Mouse (Mus musculus): Measurements from ENCODE around the gene Ubxn10. TPM values are rescaled to one million over a fixed set of nuclear protein-coding genes. Genes with fewer than 3 reads are reported as not detected.

The Ubxn10 gene
- polyA plus RNA-seq, 1 experiment from 2014 or later: 3.4 TPM

DNA sequence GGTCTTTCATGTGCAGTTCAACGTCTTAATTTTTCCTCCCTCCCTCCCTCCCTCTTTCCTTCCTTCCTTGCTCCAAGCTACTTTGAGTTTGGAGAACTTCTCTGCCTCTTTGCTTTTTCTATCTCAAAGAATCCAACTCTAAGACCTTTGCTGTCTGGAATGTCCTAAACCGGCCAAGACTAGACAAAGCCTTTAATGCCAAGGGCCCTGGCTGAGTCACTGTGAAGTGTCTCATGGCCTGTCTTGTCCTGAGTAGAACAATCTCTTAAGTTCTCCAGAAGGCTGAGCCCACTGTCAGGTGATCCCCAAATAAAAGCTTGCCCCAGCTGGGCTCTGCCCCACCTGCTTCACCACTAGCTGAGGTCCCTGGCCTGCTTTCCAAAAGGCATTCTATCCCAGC, 34.9 kb downstream of the Ubxn10 start:
- Histone ChIP-seq H3K4me1 (ENCODE audit: control insufficient read depth, insufficient read depth, low read length) (peaks cover 2% of the 10 kb centered on the region; the same call in 1 of the 2 replicates), H3K4me2 (ENCODE audit: low read length) (no peak overlapping the region), H3K36me3 (ENCODE audit: control insufficient read depth, insufficient read depth, low read length) (no peaks in the 10 kb centered on the region), H3K27ac (ENCODE audit: low read depth, low read length) (no peak overlapping the region), H3K9me3 (replicated peaks; ENCODE audit: control insufficient read depth, low read length) (no peaks in the 10 kb centered on the region), H3K4me3 (ENCODE audit: low read depth, low read length) (no peak overlapping the region), H3K27me3 (replicated peaks; ENCODE audit: control insufficient read depth, insufficient read depth, low read length) (0 out of 2 replicates have a peak, but pooled peaks cover 6% of the 10 kb centered on the region), H3K9ac (ENCODE audit: low read length) (no peak overlapping the region)
- DNase-seq (ENCODE audit: low spot score): no peak
- no peak for ATAC-seq
- WGBS: 73% methylated on average over 2 of the region's 2 CpGs

DNA sequence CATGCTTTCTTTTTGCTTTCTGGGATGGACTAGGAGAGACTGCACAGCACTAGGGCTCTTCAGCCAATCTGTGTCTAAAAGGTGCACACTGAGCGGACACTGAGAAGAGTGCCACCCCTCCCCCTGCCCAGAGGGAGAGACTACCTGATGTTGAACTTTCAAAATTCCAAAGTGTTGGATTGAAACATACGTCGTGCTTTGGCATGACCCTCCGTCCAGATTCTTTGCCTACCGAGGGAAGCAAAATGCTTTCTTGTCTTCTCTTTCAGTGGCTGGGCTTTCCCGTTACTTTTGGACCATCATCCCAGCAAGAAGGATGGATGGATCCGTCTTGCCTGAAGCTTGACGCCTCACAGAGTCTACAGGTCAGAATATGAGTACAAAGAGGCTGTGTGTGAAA, 35.9 kb downstream of the Ubxn10 start:
- ATAC-seq (no peak), DNase-seq (ENCODE audit: low spot score) (no peak)
- H3K4me3 ChIP-seq (ENCODE audit: low read depth, low read length): no peak overlapping the region
- no peak overlapping the region for H3K9ac ChIP-seq (ENCODE audit: low read length)
- H3K4me2 ChIP-seq (ENCODE audit: low read length): no peak overlapping the region
- 76% methylated on average over 8 of the region's 8 CpGs for WGBS
- no peaks in the 10 kb centered on the region for H3K36me3 ChIP-seq (ENCODE audit: control insufficient read depth, insufficient read depth, low read length)
- H3K4me1 ChIP-seq (ENCODE audit: control insufficient read depth, insufficient read depth, low read length): peaks cover 10% of the 10 kb centered on the region
- 0 out of 2 replicates have a peak, but pooled peaks cover 6% of the 10 kb centered on the region for H3K27me3 ChIP-seq (replicated peaks; ENCODE audit: control insufficient read depth, insufficient read depth, low read length)
- no peaks in the 10 kb centered on the region for H3K9me3 ChIP-seq (replicated peaks; ENCODE audit: control insufficient read depth, low read length)
- H3K27ac ChIP-seq (ENCODE audit: low read depth, low read length): no peak overlapping the region

DNA sequence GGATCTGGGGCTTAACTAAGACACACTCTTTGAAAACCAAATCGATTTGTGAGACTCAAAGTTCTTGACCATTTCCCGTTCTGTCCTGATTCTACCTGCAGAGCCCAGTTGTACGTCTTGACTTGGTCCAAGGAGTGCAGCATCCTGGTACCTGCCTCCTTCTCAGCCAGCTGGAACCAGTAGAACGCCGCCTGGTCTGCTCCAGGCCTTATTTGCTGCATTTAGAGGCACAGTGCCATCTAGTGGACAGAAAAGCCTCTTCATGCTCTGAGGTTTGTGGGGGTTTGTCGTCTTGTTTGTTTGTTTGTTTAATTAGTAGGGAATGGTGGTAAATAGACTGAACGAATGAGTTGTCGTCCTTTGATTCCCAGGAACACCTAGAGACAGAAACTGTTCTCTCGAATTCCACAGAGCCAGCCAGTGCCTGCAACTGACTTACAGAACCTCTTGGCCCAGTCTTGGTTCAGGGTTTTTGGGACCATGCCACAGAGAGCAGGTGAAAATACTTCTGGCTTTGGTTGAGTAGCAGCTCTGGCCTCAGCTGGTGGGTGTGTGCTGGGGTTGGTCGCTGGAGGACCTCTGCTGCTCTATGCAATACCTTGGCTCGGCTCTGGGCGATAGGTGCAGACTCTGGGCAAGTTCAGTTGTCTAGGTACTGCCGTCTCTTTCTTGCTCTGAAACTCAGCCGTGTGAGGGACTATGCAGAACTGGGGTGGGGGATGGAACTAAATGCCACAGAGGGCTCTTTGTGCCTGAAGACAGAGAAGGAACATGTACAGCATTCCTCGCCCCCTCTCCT, 36.6 kb downstream of the Ubxn10 start:
- Histone ChIP-seq H3K4me3 (ENCODE audit: low read depth, low read length) (no peak overlapping the region), H3K36me3 (ENCODE audit: control insufficient read depth, insufficient read depth, low read length) (no peaks in the 10 kb centered on the region), H3K27me3 (replicated peaks; ENCODE audit: control insufficient read depth, insufficient read depth, low read length) (0 out of 2 replicates have a peak, but pooled peaks cover 6% of the 10 kb centered on the region), H3K9ac (ENCODE audit: low read length) (no peak overlapping the region), H3K9me3 (replicated peaks; ENCODE audit: control insufficient read depth, low read length) (no peaks in the 10 kb centered on the region), H3K4me1 (ENCODE audit: control insufficient read depth, insufficient read depth, low read length) (peaks cover 10% of the 10 kb centered on the region), H3K27ac (ENCODE audit: low read depth, low read length) (no peak overlapping the region), H3K4me2 (ENCODE audit: low read length) (no peak overlapping the region)
- 30% methylated on average over 15 of the region's 15 CpGs for WGBS
- ATAC-seq (peak; percentile 65), DNase-seq (ENCODE audit: low spot score) (peak; percentile 90)

DNA sequence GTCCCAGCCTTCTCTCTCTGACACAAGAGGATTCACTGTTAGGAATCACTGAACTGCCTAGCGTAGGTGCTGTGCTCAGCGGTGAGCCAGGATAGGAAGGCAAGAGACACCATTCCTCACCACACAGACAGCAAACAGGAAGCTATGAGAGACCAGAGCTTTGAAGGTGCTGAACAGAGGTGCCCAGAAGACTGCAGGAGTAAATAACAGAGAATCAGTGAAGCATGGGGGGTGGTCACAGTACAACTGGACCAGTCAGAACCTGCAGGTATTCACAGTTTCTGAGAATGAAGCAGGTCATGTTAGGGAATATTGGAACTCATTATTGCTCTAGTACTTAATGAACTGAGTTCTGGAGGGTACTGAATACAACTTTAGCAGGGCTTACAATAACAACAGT, 38.7 kb downstream of the Ubxn10 start:
- Histone ChIP-seq H3K36me3 (ENCODE audit: control insufficient read depth, insufficient read depth, low read length) (no peaks in the 10 kb centered on the region), H3K4me2 (ENCODE audit: low read length) (no peak overlapping the region), H3K4me1 (ENCODE audit: control insufficient read depth, insufficient read depth, low read length) (peaks cover 17% of the 10 kb centered on the region), H3K9ac (ENCODE audit: low read length) (no peak overlapping the region), H3K9me3 (replicated peaks; ENCODE audit: control insufficient read depth, low read length) (no peaks in the 10 kb centered on the region), H3K27me3 (replicated peaks; ENCODE audit: control insufficient read depth, insufficient read depth, low read length) (0 out of 2 replicates have a peak, but pooled peaks cover 6% of the 10 kb centered on the region), H3K27ac (ENCODE audit: low read depth, low read length) (no peak overlapping the region), H3K4me3 (ENCODE audit: low read depth, low read length) (no peak overlapping the region)
- 56% methylated on average over 2 of the region's 2 CpGs for WGBS
- ATAC-seq: no peak
- no peak for DNase-seq (ENCODE audit: low spot score)

DNA sequence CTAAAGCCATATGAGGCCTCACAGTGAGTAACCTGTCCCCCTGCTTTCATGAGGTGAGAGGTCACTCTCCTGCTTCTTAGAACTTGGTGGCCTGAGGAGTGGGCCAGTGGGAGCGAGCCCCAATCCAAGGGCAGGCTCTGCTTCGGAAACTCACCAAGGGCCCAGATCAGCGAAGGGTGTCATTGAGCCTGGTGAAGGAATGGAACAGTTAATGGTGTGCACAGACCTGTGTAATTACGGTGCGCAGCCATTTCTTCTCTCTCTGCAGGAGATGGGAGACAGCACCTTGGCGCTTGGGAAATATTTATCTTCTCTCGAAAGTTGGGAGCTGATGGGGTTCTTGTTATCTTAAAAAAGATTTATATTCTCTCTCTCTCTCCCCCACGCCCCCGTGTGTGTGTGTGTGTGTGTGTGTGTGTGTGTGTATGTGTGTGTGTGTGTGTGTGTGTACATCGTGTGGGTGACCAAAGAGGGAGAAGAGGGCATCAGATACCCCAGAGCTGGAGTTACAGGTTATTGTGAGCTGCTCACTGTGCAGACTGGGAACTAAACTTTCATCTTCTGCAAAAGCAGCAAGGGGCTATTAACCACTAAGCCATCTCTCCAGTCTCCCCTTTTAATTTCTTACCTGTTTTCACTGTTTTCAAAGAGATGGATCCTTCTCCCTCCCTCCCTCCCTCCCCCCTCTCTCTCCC, 39.7 kb downstream of the Ubxn10 start:
- no peak overlapping the region for H3K4me2 ChIP-seq (ENCODE audit: low read length)
- peaks cover 26% of the 10 kb centered on the region for H3K4me1 ChIP-seq (ENCODE audit: control insufficient read depth, insufficient read depth, low read length)
- no peak overlapping the region for H3K4me3 ChIP-seq (ENCODE audit: low read depth, low read length)
- no peak for ATAC-seq
- H3K36me3 ChIP-seq (ENCODE audit: control insufficient read depth, insufficient read depth, low read length): no peaks in the 10 kb centered on the region
- 23% methylated on average over 8 of the region's 10 CpGs for WGBS
- no peak for DNase-seq (ENCODE audit: low spot score)
- H3K9me3 ChIP-seq (replicated peaks; ENCODE audit: control insufficient read depth, low read length): no peaks in the 10 kb centered on the region
- no peak overlapping the region for H3K9ac ChIP-seq (ENCODE audit: low read length)
- 0 out of 2 replicates have a peak, but pooled peaks cover 6% of the 10 kb centered on the region for H3K27me3 ChIP-seq (replicated peaks; ENCODE audit: control insufficient read depth, insufficient read depth, low read length)
- H3K27ac ChIP-seq (ENCODE audit: low read depth, low read length): no peak overlapping the region

DNA sequence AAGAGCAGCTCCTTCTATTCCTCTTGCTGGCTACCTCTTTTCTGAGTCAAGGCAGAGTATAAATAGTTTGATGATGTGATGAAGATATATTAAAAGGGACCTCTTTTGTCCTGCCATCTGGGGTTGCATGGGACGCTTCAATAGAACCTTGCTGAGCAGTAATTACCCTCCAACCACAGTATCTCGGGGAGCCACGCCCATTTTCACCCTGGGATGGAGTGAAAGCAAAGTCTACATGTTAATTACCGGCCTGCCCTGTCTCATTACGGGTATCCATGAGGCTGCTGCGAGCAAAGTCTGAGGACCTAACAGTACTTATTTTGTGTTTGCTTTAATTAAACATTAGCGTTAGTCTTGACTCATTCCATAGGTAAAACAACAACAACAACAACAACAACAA, 40.2 kb downstream of the Ubxn10 start:
- DNase-seq (ENCODE audit: low spot score): peak; percentile 74
- H3K27ac ChIP-seq (ENCODE audit: low read depth, low read length): peak overlapping the region; percentile 27; the same call in 1 of the 2 replicates
- peak; percentile 45; the same call in 1 of the 2 replicates for ATAC-seq

DNA sequence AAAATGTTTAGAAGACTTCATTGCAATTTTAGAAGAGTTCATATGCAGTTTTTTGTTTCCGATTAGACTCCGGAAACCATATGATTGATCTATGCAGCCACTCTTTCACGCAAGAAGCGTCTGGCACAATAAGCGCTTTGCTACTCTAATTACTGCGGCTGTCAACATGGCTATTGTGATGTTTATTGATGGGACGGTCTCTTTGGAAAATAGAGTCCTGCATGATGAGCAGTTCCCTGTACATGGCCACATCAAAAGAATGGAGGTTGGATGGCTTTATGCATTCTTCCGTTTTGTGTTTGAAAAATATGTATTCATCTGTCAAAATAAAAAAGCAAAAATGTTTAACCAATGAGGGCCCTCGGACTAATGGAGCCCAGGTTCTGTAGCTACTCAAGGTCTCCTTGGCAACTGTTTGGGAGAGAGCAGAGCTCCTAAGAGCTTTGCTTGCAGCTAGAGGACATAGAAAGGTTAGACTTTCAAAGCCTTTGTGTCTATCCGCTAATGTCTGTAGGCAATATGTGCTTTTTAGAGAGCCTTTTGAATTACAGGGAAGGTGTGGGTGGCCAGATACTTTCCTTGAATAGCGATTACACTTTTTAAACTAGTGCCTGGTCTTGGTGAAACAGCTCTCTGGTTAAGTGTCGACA, 43.8 kb downstream of the Ubxn10 start:
- no peak overlapping the region for H3K9ac ChIP-seq (ENCODE audit: low read length)
- peaks cover 6% of the 10 kb centered on the region for H3K27me3 ChIP-seq (replicated peaks; ENCODE audit: control insufficient read depth, insufficient read depth, low read length)
- no peak overlapping the region for H3K4me3 ChIP-seq (ENCODE audit: low read depth, low read length)
- no peaks in the 10 kb centered on the region for H3K9me3 ChIP-seq (replicated peaks; ENCODE audit: control insufficient read depth, low read length)
- peaks cover 60% of the 10 kb centered on the region for H3K4me1 ChIP-seq (ENCODE audit: control insufficient read depth, insufficient read depth, low read length)
- WGBS: 15% methylated on average over 12 of the region's 12 CpGs
- DNase-seq (ENCODE audit: low spot score) (peak; percentile 49), ATAC-seq (no peak)
- H3K36me3 ChIP-seq (ENCODE audit: control insufficient read depth, insufficient read depth, low read length): no peaks in the 10 kb centered on the region
- no peak overlapping the region for H3K4me2 ChIP-seq (ENCODE audit: low read length)
- peak overlapping the region; percentile 15; the same call in 1 of the 2 replicates for H3K27ac ChIP-seq (ENCODE audit: low read depth, low read length)

More for the DNA sequence above, 40.2 kb downstream of the Ubxn10 start:
- no peaks in the 10 kb centered on the region for H3K36me3 ChIP-seq (ENCODE audit: control insufficient read depth, insufficient read depth, low read length)
- H3K4me2 ChIP-seq (ENCODE audit: low read length): no peak overlapping the region
- peaks cover 32% of the 10 kb centered on the region for H3K4me1 ChIP-seq (ENCODE audit: control insufficient read depth, insufficient read depth, low read length)
- peaks cover 8% of the 10 kb centered on the region; the same call in 1 of the 2 replicates for H3K27me3 ChIP-seq (replicated peaks; ENCODE audit: control insufficient read depth, insufficient read depth, low read length)
- H3K9me3 ChIP-seq (replicated peaks; ENCODE audit: control insufficient read depth, low read length): no peaks in the 10 kb centered on the region
- WGBS: 3% methylated on average over 7 of the region's 7 CpGs
- no peak overlapping the region for H3K9ac ChIP-seq (ENCODE audit: low read length)
- no peak overlapping the region for H3K4me3 ChIP-seq (ENCODE audit: low read depth, low read length)

DNA sequence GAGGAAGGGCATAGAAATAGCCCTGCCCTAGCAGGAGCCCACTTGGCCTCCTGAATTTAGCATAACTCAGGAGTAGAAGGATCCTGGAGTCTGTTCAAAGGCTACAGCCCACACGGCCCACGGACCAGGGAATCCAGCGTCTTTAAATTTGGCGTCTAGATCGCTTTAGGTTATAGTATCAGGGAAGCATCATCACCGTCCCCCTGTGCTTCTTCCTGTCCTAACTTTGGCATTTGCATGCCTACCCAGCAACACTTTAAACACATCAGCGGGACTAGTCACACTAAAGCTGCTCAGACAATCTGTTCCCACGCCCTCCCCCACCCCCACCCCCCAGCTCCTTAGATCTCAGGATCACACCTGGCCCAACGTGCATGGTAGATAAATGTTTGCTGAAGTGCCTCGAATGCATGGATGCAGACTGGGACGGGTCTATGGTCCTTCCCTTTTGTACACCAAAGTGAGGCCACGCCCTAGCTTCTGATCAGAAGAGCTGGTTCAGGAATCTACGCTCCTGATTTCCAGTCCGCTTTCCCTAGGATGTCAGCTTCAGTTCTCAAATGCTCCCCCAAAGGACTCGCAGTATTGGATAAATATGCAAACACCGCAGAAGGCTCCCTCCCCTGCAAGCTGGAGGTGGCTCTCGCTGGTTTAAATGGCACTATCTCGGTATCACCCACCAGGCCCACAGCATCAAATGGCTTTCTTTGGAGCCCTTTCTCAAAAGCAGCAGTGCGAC, 45.4 kb downstream of the Ubxn10 start:
- H3K9ac ChIP-seq (ENCODE audit: low read length): 0 out of 2 replicates have a peak overlapping the region, but pooled peaks have one; percentile 4
- 13% methylated on average over 19 of the region's 19 CpGs for WGBS

More for the DNA sequence above, 45.4 kb downstream of the Ubxn10 start:
- H3K4me1 ChIP-seq (ENCODE audit: control insufficient read depth, insufficient read depth, low read length): peaks cover 54% of the 10 kb centered on the region
- DNase-seq (ENCODE audit: low spot score) (peak; percentile 44), ATAC-seq (no peak)
- H3K36me3 ChIP-seq (ENCODE audit: control insufficient read depth, insufficient read depth, low read length): no peaks in the 10 kb centered on the region
- peak overlapping the region; percentile 23; the same call in 1 of the 2 replicates for H3K27ac ChIP-seq (ENCODE audit: low read depth, low read length)
- no peak overlapping the region for H3K4me3 ChIP-seq (ENCODE audit: low read depth, low read length)
- H3K4me2 ChIP-seq (ENCODE audit: low read length): no peak overlapping the region
- H3K27me3 ChIP-seq (replicated peaks; ENCODE audit: control insufficient read depth, insufficient read depth, low read length): peaks cover 11% of the 10 kb centered on the region
- H3K9me3 ChIP-seq (replicated peaks; ENCODE audit: control insufficient read depth, low read length): no peaks in the 10 kb centered on the region
